Mouse (Mus musculus) ES-Bruce4 (cell line): Measurements from ENCODE around the gene Scube1. TPM values are rescaled to one million over a fixed set of nuclear protein-coding genes. Genes with fewer than 3 reads are reported as not detected.

Experiments
- H3K27ac ChIP-seq: 2 replicates; pipeline ENCODE4 v1.5.1; 2012; ENCODE audit warnings: low read length, inconsistent platforms; ENCODE audit not compliant: insufficient read depth
- H3K27me3 ChIP-seq: 2 replicates; pipeline ENCODE4 v1.6.1; 2012; ENCODE audit warnings: mild to moderate bottlenecking, low read length, inconsistent platforms; ENCODE audit not compliant: control insufficient read depth, poor library complexity, insufficient read depth, severe bottlenecking
- H3K36me3 ChIP-seq: 2 replicates; pipeline ENCODE4 v1.6.1; 2012; ENCODE audit warnings: inconsistent platforms, mild to moderate bottlenecking, low read length, moderate library complexity; ENCODE audit not compliant: control insufficient read depth, poor library complexity, insufficient read depth, severe bottlenecking
- H3K4me1 ChIP-seq: one replicate; pipeline ENCODE4 v1.8.1; 2011; ENCODE audit warnings: low read length; ENCODE audit not compliant: control insufficient read depth, insufficient read depth
- H3K4me3 ChIP-seq: 2 replicates; pipeline ENCODE4 v1.5.1; 2011; ENCODE audit warnings: low read depth, mild to moderate bottlenecking, low read length
- H3K9ac ChIP-seq: 2 replicates; pipeline ENCODE4 v1.6.1; 2012; ENCODE audit warnings: low read depth, mild to moderate bottlenecking, inconsistent platforms; ENCODE audit not compliant: poor library complexity, severe bottlenecking
- H3K9me3 ChIP-seq: replicated peaks from 2 replicates; pipeline ENCODE4 v1.6.1; 2012; ENCODE audit warnings: mild to moderate bottlenecking, low read length, inconsistent platforms; ENCODE audit not compliant: control insufficient read depth, poor library complexity, insufficient read depth, severe bottlenecking
- CTCF ChIP-seq: IDR thresholded peaks from one replicate; pipeline ENCODE4 v1.8.1; 2011; ENCODE audit warnings: low read depth, low read length
- EP300 ChIP-seq: IDR thresholded peaks from 2 replicates; pipeline ENCODE4 v1.6.1; 2011; ENCODE audit warnings: low read depth, low read length; ENCODE audit not compliant: insufficient read depth
- POLR2A ChIP-seq: IDR thresholded peaks from one replicate; pipeline ENCODE4 v1.8.1; 2011; ENCODE audit warnings: low read length; ENCODE audit not compliant: insufficient read depth
- polyA plus RNA-seq: library from polyadenylated mRNA; stranded (reverse); fragments of >200 nt; gene quantifications from 2 replicates; pipeline ENCODE4 v1.2.4, GENCODE M21; 2011; ENCODE audit warnings: low read depth; ENCODE audit not compliant: missing spikeins, insufficient read depth, insufficient read length

Gene Scube1
- polyA plus RNA-seq, 1 experiment, result 0.51 TPM

DNA sequence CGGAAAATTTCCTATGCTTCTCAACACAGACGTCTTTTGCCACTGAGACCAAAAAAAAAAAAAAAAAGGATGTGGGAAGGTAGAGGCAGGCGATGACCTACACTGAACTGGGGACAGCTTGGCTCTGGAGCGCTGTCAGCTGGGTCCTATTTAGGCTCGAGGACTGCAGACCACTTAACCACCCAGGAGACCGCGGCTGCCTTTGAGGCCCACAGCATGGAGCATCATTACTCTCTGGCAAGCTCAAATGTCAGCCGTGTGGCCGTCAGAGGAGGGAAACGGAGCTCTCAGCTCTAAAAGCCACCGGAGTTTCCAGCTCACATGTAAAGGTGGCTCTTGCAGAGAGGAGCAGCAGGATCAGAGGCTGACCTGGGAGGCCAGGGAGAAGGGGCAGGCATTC is 46.2 kb downstream of the Scube1 start:
- H3K4me1 ChIP-seq, result no peaks in the 10 kb centered on the region
- TF ChIP-seq EP300, result no peak
- TF ChIP-seq POLR2A, result no peak
- TF ChIP-seq CTCF, result no peak
- H3K9me3 ChIP-seq, result no peaks in the 10 kb centered on the region
- no peaks in the 10 kb centered on the region for H3K27me3 ChIP-seq
- H3K27ac ChIP-seq, result no peak overlapping the region
- H3K9ac ChIP-seq, result no peak overlapping the region
- H3K4me3 ChIP-seq, result no peak overlapping the region
- no peaks in the 10 kb centered on the region for H3K36me3 ChIP-seq

DNA sequence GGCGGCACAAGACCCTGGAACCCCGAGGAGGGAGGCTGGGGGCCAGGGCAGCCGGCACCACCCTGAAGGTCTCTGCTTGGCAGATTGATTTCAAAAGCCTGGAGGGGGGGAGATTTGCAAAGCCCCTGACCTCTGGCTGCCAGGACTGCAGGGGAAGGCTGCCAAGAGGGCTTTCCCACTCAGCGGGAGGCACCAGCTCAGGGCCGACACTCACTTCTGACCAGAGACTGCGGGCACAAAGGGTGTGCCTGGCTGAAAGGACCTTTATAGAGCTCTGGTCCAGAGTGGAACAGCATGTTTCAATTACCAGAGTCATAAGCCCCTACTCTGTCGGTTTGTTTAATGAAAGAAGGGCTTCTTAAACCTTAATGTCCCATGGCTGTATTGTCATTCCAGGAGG is 46.7 kb downstream of the Scube1 start:
- TF ChIP-seq POLR2A (no peak), CTCF (no peak), EP300 (no peak)
- Histone ChIP-seq H3K4me3 (no peak overlapping the region), H3K27ac (no peak overlapping the region), H3K27me3 (no peaks in the 10 kb centered on the region), H3K36me3 (no peaks in the 10 kb centered on the region), H3K9me3 (no peaks in the 10 kb centered on the region), H3K9ac (no peak overlapping the region), H3K4me1 (no peaks in the 10 kb centered on the region)

DNA sequence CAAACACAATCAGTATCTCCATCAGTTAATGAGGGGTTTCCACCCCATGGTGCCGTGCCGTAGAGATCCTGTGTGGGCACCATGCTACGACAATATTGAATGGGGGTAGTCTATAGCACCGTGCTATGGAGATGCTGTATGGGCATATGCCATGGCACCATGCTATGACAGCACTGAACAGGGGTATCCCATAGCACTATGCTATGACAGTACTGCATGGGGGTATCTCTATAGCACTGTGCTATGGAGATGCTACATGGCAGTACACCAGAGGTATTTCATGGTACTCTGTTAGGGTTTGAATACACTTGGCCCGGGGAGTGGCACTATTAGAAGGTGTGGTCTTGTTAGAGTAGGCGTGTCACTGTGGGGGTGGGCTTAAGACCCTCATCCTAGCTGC is 47.7 kb downstream of the Scube1 start:
- Histone ChIP-seq H3K9me3 (no peaks in the 10 kb centered on the region), H3K4me3 (no peak overlapping the region), H3K9ac (no peak overlapping the region), H3K27ac (no peak overlapping the region), H3K36me3 (no peaks in the 10 kb centered on the region), H3K27me3 (no peaks in the 10 kb centered on the region), H3K4me1 (no peaks in the 10 kb centered on the region)
- TF ChIP-seq CTCF, result no peak
- TF ChIP-seq EP300, result no peak
- no peak for TF ChIP-seq POLR2A

DNA sequence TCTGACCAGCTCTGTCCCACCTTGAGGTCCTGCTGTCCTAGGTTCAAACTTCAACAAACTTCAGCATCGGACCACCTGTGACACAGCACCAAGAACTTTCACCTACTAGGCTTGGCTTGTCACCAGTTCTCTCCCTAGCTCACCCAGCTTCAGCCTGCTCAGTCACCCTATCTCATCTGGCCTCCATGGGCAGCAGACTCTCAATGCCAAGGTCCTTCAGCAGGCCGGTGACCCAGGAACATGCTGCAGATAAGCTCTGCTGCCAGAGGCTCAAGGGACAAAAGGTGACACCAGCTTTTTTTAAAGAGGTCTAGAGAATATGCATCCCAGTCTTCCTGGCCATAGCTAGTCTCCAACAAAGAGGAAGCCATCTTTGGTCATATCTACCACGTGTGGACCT is 48.5 kb downstream of the Scube1 start:
- Histone ChIP-seq H3K4me3 (no peak overlapping the region), H3K9ac (no peak overlapping the region), H3K36me3 (no peaks in the 10 kb centered on the region), H3K9me3 (no peaks in the 10 kb centered on the region), H3K4me1 (no peaks in the 10 kb centered on the region), H3K27ac (no peak overlapping the region), H3K27me3 (no peaks in the 10 kb centered on the region)
- TF ChIP-seq EP300, result no peak
- TF ChIP-seq CTCF, result no peak
- no peak for TF ChIP-seq POLR2A

DNA sequence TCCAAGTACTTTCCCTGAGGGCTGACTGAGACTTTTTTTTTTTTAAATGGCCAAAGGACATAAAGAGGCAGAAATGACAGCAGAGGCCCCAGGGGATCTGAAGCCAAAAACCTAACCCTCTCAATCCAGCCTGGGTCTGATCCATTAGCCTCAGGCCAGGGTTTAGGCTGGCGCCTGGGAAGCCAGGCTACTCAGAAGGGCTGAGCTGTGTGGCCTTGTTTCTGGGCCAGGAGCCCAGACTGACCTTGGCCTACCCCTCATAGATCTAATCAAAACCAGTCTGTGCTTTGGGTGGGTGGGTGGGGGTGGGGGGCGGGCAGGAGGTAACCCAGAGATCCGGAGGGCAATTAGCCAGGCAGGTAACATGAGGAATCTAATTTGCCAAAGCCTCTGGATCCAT is 51.2 kb downstream of the Scube1 start:
- Histone ChIP-seq H3K27ac (no peak overlapping the region), H3K4me3 (no peak overlapping the region), H3K4me1 (no peaks in the 10 kb centered on the region), H3K27me3 (no peaks in the 10 kb centered on the region), H3K9me3 (no peaks in the 10 kb centered on the region), H3K9ac (no peak overlapping the region), H3K36me3 (no peaks in the 10 kb centered on the region)
- TF ChIP-seq CTCF (no peak), EP300 (no peak), POLR2A (no peak)

DNA sequence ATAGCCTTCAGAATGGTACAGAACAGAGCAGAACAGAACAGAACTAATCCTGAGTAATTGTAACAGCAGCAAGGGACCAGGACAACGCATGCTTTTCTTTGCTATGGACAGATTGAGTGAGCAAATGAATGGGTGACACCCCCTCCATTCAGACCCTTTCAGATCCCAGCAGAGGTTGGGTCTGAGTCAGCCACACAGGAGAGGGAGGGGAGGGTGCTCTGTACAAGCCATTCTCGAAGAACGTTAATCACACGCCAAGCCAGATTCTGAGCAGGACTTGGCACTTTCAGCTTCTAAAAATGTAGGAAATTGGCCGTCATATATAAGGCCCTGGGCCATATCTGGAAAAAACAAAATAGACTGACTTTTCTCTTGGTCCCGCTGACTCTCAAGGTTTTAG is 57.3 kb downstream of the Scube1 start:
- Histone ChIP-seq H3K4me1 (no peaks in the 10 kb centered on the region), H3K9ac (no peak overlapping the region), H3K27ac (no peak overlapping the region), H3K36me3 (no peaks in the 10 kb centered on the region), H3K4me3 (no peak overlapping the region), H3K9me3 (no peaks in the 10 kb centered on the region), H3K27me3 (no peaks in the 10 kb centered on the region)
- TF ChIP-seq EP300 (no peak), POLR2A (no peak), CTCF (no peak)

DNA sequence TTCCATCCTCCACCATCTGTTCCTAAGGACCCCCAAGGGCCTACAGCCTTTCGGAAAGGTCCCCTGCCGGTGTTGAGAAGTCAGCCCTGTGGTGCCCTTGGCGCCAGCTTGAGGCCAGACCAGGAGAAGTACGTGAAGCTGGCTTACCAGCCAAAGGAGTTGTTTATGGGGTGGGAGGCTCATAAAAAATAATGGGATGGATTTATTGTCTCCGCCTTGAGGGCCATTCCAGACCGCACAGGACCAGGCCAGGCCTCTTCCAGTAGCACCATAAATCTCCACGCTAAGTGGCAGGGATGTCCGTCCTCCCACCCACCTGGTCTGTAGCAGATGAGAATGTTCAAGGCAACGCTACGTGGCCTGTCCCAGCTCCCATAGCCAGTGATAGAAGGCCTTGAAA is 58.4 kb downstream of the Scube1 start:
- no peak overlapping the region for H3K4me3 ChIP-seq
- no peaks in the 10 kb centered on the region for H3K9me3 ChIP-seq
- H3K4me1 ChIP-seq, result no peaks in the 10 kb centered on the region
- no peak overlapping the region for H3K27ac ChIP-seq
- H3K36me3 ChIP-seq, result no peaks in the 10 kb centered on the region
- H3K27me3 ChIP-seq, result no peaks in the 10 kb centered on the region
- TF ChIP-seq EP300 (no peak), CTCF (no peak), POLR2A (no peak)
- H3K9ac ChIP-seq, result no peak overlapping the region
